Mouse (Mus musculus): ENCODE data around the gene Map3k7.

Map3k7 gene

GRCm38 (mm10) chr4:32062381-32063059 lies 98.6 kb downstream of the Map3k7 start:
- no peak for DNase-seq (ENCODE audit: low spot score)

GRCm38 (mm10) chr4:32063291-32063690 lies 99.4 kb downstream of the Map3k7 start:
- DNase-seq (ENCODE audit: low spot score), result no peak

All from left cerebral cortex, adult 11 months (tissue).